Mouse (Mus musculus) kidney, adult 2 months (tissue): Measurements from ENCODE around the gene Dnah14. TPM values are rescaled to one million over a fixed set of nuclear protein-coding genes. Genes with fewer than 3 reads are reported as not detected.

Source experiments
- DNase-seq: peaks from one replicate; pipeline ENCODE4 v3.0.0; 2021
- H3K27ac ChIP-seq: fragments of 200-500 bp; 2 replicates; pipeline ENCODE4 v1.5.1; 2012; ENCODE audit warnings: low read depth, low read length, control low read depth, inconsistent platforms; ENCODE audit not compliant: insufficient read depth
- H3K27me3 ChIP-seq: fragments of 200-500 bp; replicated peaks from 2 replicates; pipeline ENCODE4 v1.6.1; 2012; ENCODE audit warnings: mild to moderate bottlenecking, moderate library complexity, low read length, inconsistent platforms; ENCODE audit not compliant: control insufficient read depth, insufficient read depth
- H3K36me3 ChIP-seq: fragments of 200-500 bp; 2 replicates; pipeline ENCODE4 v1.6.1; 2012; ENCODE audit warnings: mild to moderate bottlenecking, moderate library complexity, low read length, inconsistent platforms; ENCODE audit not compliant: control insufficient read depth, insufficient read depth
- H3K4me1 ChIP-seq: fragments of 200-500 bp; 2 replicates; pipeline ENCODE4 v1.6.1; 2011; ENCODE audit warnings: low read length; ENCODE audit not compliant: control insufficient read depth, insufficient read depth
- H3K4me3 ChIP-seq: fragments of 200-500 bp; 2 replicates; pipeline ENCODE4 v1.5.1; 2011; ENCODE audit warnings: mild to moderate bottlenecking, low read depth, low read length, control low read depth; ENCODE audit not compliant: insufficient read depth
- CTCF ChIP-seq: fragments of 200-500 bp; conservative IDR thresholded peaks from 2 replicates; pipeline ENCODE4 v1.5.1; 2011; ENCODE audit warnings: low read depth, mild to moderate bottlenecking, control low read depth, low read length, moderate library complexity, mixed read lengths; ENCODE audit not compliant: insufficient read depth, insufficient read length
- POLR2A ChIP-seq: fragments of 200-500 bp; IDR thresholded peaks from one replicate; pipeline ENCODE4 v1.6.1; 2011; ENCODE audit warnings: low read depth, low read length, control low read depth
- WGBS: fragments of 180-500 bp; shearing (Covaris S2); methylation state at CpG from one replicate; pipeline ENCODE4 v1.1.7; 2018; 5-methylcytosine and 5-hydroxymethylcytosine counted together
- polyA plus RNA-seq: library from polyadenylated mRNA; depleted of rRNA; stranded (reverse); fragments of >200 nt; gene quantifications from 2 replicates; pipeline ENCODE4 v1.2.3, GENCODE M21; 2012

Dnah14 gene
- polyA plus RNA-seq, 1 experiment: not detected

DNA sequence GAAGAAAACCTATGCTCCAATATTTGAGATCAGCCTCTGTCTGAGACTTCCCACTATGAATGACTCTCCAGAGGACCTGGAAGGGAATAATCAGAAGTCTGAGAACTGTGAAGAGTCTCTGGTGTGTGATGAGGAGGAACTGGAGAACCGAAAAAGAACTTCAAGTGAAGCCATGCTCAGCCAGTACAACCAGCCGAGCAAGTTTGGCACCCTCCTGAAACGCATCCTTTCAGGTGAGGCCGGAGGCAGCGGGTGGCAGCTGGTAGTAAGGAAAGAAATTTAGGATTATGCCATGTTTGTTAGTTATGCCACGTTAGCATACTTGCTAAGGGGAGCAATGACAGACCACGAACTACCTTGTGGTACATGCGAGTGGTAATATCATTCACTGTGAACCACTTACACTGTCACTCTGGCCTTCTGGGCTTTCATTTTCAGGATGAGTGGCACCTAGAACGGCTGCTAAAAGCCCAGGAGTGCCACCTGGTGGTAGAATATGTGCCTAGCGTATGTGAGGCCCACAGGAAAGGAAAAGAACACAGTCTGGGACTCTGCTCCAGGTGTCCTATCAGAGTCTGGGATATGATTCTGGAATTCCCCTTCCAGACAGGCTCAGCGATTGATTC lies 39.6 kb downstream of the Dnah14 start:
- no peak overlapping the region for H3K27ac ChIP-seq
- TF ChIP-seq POLR2A (no peak), CTCF (peak; percentile 80)
- H3K4me1 ChIP-seq: no peaks in the 10 kb centered on the region
- H3K27me3 ChIP-seq: no peaks in the 10 kb centered on the region
- DNase-seq: peak; percentile 77
- H3K36me3 ChIP-seq: no peaks in the 10 kb centered on the region
- no peak overlapping the region for H3K4me3 ChIP-seq
- WGBS: 39% methylated on average over 11 of the region's 11 CpGs

DNA sequence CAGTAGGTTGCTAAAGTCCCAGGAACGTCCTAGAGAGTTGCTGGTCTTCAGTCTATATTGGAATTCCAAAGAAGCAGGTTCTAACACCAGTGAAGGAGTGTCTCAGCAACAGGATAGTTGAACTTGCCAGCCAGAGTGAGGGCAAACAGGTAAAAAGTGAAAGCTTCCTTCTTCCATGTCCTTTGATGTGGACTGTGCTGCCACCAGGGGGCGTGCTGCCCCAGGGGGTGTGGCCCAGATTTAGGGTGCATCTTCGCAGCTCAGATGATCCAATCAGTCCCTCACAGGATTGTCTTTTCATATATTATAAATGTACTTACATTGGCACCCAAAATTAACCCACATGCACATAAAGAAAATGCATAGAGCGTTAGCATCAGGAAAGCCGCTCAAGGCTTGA lies 41.0 kb downstream of the Dnah14 start:
- WGBS: 51% methylated on average over 5 of the region's 5 CpGs
- Histone ChIP-seq H3K27me3 (no peaks in the 10 kb centered on the region), H3K36me3 (no peaks in the 10 kb centered on the region), H3K4me1 (no peaks in the 10 kb centered on the region), H3K4me3 (no peak overlapping the region), H3K27ac (no peak overlapping the region)
- TF ChIP-seq POLR2A (no peak), CTCF (peak; percentile 43)
- DNase-seq: no peak

DNA sequence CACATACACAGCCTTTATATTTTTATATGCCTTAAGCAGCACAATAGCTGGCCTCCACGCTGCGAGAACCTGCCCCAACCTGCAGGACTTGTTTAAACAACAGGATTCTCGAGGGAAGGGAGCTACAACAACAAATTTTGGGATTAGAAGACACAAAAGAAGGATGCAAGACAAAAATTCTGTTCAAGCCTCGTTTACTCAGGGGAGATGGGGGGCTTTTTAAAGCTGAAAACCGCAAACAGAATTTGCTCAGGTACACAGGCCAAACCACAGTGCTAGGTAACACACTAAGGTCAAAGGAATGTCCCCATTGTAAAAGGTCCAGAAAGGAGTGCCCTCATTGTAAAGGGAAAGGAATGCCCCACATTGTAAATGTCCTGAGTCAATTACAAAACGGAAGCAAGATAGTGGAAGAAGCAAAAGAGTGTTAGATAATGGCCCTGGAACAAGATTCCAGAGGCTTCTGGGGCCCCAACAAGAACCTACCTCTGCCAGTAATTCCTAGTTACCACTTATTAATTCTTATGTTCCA lies 46.9 kb downstream of the Dnah14 start:
- Histone ChIP-seq H3K4me3 (no peak overlapping the region), H3K27me3 (no peaks in the 10 kb centered on the region), H3K4me1 (no peaks in the 10 kb centered on the region), H3K36me3 (no peaks in the 10 kb centered on the region), H3K27ac (no peak overlapping the region)
- no peak for DNase-seq
- TF ChIP-seq POLR2A (no peak), CTCF (no peak)
- 71% methylated on average over 6 of the region's 6 CpGs for WGBS

DNA sequence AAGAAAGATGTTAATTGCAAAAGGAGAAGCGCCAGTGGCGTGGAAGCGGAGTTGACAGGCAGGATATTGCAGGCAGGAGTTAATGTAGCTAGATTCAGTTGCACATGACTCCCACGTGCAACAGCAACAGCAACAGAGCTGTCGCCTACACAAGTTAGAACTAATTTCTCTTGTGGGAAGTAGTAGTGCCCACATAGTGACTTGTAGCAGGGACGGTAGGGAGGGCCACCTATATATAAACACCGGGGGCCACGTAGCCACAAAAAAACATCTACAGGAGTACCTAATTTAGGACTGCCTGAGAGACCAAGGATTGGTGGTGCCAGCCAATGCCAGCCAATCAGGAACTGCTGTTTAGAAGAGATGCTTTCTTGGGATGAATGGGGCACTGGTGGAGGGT lies 48.5 kb downstream of the Dnah14 start:
- Histone ChIP-seq H3K27ac (no peak overlapping the region), H3K4me1 (no peaks in the 10 kb centered on the region), H3K36me3 (no peaks in the 10 kb centered on the region), H3K4me3 (no peak overlapping the region), H3K27me3 (no peaks in the 10 kb centered on the region)
- no peak for DNase-seq
- no peak for TF ChIP-seq POLR2A
- no peak for TF ChIP-seq CTCF
- whole genome bisulfite sequencing: 75% methylated on average over 8 of the region's 8 CpGs

DNA sequence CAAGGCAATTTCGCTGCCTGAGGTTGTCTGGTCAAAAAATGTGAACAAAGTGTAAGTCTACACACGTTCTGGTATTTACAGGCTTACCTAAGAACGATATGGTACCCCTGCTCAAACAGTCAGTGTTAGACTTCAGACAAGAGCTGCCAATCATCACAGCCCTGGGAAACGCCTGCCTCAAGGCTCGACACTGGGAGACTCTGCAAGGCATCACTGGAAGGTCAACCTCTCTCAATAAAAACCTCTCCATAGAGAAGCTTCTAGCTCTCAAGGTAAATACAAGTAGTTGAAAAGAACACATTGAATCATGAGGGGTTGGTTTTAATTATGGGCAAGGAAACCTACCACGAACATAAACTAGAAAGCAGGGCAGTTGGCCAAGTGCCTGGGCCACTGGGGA lies 51.9 kb downstream of the Dnah14 start:
- H3K27ac ChIP-seq: no peak overlapping the region
- DNase-seq: no peak
- WGBS: 66% methylated on average over 6 of the region's 6 CpGs
- TF ChIP-seq POLR2A (no peak), CTCF (no peak)
- no peaks in the 10 kb centered on the region for H3K36me3 ChIP-seq
- H3K4me1 ChIP-seq: no peaks in the 10 kb centered on the region
- H3K4me3 ChIP-seq: no peak overlapping the region
- no peaks in the 10 kb centered on the region for H3K27me3 ChIP-seq

DNA sequence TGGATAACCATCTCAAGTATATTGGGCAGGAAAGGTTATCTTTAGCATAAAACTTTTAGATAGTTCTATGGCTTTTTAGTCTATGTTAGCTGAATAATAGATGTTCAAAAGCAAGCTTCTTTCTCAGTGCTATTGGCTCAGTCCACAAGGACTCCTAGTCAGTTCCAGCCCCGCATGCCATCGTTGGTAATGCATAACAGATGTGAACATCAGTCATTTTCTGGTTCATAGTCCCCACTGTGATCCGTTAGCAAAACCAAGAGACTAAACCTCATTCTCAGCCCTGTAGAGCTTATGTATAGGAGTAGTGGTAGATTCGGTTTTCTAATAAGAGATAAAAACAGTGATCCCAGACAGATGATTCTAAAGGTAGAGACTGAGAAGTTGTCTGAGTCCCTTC lies 55.0 kb downstream of the Dnah14 start:
- no peak for TF ChIP-seq POLR2A
- no peak for TF ChIP-seq CTCF
- no peak overlapping the region for H3K4me3 ChIP-seq
- H3K27me3 ChIP-seq: no peaks in the 10 kb centered on the region
- WGBS: 75% methylated on average over 4 of the region's 4 CpGs
- H3K36me3 ChIP-seq: no peaks in the 10 kb centered on the region
- H3K4me1 ChIP-seq: no peaks in the 10 kb centered on the region
- H3K27ac ChIP-seq: no peak overlapping the region
- no peak for DNase-seq

DNA sequence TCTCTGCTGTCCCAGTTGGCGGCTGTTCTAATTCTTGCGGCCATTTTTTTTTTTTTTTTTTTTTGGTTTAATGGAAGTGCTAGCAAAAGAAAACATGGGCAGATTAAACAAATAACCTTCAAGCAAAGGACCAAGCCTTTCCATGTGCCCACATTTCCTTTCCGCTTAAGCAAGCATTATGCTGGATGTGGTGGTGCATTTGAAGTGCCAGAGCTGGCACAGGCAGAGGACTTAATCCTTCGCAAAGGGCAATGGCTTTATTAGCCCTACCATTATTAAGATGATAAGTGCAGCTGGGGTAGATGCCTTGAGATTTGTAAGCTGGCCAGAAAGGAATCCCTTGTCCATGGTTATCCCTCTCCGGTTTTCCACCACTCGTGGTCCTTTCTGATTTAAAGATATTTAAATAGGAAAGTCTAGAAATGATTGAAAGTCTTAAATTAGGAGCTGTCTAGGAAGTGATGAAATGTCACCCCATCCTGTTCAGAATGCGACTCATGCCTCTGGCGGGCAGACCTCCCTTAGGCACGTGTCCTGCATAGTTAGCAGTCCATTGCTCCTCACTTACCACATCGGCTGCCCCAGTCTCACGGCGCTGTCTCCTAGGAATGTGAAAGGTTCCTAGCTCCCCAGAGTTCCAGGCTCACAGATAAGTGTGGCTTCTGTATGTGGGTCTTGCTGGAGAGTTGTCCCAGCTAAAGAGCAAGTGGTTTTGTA lies 61.8 kb downstream of the Dnah14 start:
- H3K36me3 ChIP-seq: no peaks in the 10 kb centered on the region
- H3K4me1 ChIP-seq: no peaks in the 10 kb centered on the region
- no peaks in the 10 kb centered on the region for H3K27me3 ChIP-seq
- WGBS: 72% methylated on average over 12 of the region's 12 CpGs
- no peak for DNase-seq
- no peak for TF ChIP-seq POLR2A
- no peak for TF ChIP-seq CTCF
- no peak overlapping the region for H3K4me3 ChIP-seq
- H3K27ac ChIP-seq: no peak overlapping the region
